Mouse (Mus musculus) thymus, adult 18-20 months (tissue): Measurements from ENCODE around the gene Prkcb.

Experiments used
- DNase-seq, 2 experiments: peaks; one replicate each; pipeline ENCODE4 v3.0.0; 2022; ENCODE audit warnings: mixed read lengths in 2 of 2

Prkcb gene

DNA sequence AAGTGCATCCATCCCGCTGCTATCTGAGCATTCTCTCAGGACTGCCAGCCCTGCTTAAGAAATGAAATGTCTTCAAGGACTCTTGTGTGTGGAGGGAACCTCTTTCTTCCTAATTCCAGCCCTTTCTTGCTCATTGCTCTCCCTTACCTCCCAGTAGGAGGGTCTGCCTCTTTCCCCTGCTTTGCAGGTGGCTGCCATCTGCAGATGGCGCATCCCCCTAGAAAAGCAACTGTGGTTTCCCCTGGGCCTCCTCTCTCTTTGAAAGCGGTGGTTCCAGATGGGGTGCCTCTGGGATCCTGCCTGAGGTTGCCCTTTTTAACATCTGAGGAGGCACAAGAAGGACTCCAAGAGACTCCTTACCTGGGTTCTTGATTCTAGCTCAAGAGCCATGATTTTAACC lies 2.2 kb downstream of the Prkcb start:
- DNase-seq: peak; percentile 65 to 78

DNA sequence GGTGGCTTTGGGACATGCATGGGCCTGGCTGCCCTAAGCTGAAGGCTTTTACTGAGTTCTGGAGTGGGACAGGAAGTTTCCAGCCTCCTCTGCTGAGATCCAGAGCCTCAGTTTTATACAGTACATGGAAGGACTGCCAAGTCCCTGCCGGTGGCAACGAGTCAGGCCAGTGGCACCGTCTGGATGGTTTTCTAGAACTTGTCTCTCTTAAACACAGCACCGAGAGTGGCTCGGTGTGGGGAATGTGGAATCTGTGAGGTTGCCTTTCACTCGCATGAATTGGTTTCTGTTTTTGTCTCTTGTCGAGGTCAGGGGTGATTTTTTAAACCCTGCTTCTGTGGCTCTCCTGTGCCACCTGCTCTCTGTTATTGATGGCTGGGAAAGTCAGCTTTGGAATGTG lies 3.6 kb downstream of the Prkcb start:
- DNase-seq: no peak

DNA sequence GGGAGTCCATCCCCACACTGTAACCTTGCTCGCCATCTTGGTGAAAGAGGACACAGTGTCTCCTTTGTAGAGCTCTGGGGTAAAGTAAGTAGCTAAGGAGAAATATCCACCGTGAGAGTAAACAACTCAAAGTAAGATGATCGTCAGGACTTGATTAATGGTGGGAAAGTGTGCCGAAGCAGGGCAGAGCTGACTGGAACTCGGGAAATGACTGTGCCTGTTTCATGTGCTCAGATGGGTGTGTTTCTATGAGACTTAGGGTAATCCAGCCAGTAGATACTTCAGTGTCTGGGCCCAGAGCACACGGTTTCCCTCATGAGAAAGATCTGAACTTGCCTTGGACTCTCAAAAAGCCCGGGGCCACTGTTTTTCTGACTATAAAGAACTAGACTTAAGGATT lies 5.6 kb downstream of the Prkcb start:
- DNase-seq: no peak

DNA sequence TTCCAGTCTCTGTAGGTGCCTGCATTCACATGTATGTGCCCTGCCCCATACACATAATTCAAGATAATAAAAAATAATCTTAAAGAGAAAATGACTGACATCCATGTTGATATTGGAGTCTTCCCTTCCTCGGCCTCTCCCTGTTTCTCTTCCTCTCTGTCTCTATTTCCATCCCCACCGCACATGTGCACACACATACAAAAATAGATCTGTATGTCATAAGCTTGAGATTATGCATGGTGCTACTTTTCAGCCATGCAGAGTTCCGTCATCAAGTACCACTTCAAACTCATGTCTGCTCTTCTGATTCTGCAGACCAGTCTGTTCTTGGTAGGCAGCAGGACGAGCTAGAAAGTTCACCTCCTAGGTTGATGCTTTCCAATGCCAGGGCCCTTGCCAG lies 6.8 kb downstream of the Prkcb start:
- no peak for DNase-seq

DNA sequence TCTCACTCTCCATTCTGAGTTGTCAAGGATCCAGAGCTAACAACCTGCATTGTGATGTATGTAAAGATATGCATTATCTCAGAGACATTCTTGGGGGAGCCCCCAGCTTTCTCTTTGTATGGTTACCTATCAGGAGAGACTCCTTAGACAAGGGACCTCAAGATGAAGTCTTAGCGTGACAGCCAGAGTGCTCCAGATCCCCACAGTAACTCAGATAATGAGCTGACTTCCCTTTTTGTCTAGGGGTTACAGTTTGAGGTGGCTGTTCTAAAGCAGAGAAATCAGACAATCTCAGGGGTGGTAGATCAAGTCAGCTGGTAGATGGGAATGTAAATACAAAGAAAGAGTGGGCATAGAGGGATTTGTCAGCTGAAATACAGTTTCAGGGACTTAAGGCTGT lies 7.8 kb downstream of the Prkcb start:
- DNase-seq: no peak

DNA sequence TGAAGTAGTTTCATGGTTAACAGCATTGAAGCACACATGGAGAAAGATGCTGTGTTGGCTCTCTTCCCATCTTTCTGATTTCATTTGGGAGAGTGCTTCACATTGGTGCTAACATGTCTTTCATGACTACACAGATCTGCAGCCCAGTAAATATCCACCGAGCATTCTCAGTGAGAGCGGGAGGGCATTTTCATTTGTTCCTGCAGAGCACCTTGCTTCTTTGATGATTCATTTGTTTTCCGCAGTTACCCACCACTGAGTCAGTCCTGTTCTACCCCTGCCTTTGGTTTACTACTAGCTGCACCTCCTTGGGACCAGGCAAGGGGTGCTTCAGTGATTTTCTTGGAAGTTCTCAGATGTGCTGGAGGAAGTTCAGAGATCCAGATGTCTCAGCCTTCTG lies 8.3 kb downstream of the Prkcb start:
- no peak for DNase-seq

DNA sequence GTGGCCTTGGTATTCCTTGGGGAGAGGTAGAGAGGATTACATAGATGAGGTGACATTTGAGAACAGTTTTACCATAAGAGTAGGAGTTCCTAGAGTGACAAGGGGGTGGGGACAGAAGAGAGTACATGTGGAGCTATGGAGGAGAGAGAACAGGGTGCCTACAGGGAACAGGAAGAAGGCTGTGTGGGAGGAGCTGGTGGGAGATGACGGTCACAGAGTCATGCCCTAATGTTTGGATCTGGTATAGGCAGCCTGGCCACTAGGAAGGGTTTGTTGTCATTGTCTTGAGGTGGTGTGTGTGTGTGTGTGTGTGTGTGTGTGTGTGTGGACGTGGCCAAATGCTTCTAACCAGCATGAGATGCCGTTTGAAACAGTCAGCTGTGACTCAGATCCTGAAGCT lies 9.1 kb downstream of the Prkcb start:
- no peak for DNase-seq

DNA sequence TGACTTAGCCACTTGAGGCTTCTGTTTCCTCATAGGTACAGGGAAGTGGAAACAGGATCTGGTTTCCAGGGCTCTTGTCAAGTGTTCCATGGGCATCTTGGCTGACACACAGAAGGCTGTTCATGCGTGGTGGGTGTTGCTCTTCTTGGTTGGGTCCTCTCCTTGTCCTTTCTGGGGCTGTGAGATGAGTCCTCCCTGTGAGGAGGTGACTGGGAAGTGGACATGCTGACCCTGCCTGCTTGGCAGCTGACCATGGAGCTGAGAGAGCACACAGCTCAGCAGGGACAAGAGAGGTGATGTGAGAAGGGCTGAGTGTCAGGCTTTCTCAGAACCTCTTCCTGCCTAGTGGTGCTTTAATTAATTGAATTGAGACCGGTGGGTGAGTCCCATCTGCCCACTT lies 10.2 kb downstream of the Prkcb start:
- no peak for DNase-seq

DNA sequence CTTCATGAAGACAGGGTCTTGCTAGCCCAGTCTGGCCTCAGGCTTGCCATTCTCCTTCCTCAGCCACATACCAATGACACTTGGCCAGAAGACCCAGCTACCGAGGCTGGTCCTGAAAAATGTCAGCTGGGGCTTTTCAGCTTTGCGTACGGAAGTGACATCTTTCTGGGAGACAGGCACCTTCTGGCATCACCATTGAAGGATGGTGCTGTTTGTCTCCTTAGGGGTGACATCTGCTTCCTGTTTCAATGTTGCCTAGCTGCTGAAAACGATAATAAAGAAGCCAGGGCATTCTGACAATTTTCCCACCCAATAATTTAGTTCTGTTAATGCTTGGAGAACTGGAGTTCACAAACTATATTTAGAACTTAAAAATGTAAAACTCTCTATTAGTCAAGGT lies 12.0 kb downstream of the Prkcb start:
- DNase-seq: no peak

DNA sequence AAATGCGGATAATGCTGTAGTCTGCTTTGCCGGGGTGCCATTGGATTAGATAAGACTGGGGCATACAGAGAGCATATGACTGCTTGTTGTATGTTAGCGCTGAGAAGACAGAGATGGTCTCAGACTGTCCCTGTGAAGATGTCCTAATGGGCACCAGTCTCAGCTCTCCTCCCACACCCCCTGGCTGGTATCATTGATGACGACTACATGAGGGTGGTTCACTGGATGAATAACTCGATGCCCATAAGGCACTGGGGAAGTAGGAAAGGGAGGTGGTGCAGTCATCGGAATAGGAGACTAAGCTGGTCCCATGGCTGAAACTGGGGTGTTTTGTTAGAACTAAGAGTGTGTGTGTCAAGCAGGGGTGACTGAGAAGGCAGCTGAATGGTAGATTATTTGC lies 14.0 kb downstream of the Prkcb start:
- DNase-seq: no peak

DNA sequence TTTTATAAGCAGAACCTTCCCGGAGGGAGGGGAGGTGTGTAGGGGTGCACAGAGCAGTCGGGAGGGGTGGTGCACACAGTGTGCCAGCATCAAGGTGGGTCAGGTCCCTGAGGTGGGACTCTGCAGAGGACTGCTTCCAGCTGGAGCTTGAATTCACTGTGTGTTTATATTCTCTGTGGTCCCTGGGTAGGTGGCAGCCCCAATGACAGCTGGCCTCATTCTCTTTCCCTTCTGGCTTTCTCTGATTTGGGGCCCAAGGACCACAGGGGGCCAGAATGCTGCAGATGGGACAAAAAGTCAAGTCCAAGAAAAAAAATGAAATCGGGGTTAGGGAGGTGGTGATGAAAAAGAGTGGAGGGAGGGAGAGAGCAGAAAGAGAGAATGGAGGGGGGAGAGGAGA lies 15.4 kb downstream of the Prkcb start:
- DNase-seq: no peak

DNA sequence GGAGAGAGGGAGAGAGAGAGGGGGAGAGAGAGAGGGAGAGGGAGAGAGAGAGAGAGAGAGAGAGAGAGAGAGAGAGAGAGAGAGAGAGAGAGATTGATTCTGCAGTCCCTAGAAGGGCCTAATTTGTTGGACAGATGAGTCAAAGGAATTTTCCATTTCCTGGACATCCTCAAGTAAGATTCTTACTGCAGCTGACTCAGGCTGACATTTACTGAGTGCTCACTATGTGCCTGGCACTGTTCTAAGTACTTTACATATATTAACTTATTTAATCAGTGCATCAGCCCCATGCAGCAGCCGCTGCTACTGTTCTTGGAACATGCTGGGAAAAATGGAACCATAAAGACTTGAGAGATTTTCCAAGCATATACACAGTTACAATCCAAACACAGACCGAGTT lies 16.0 kb downstream of the Prkcb start:
- DNase-seq: no peak

DNA sequence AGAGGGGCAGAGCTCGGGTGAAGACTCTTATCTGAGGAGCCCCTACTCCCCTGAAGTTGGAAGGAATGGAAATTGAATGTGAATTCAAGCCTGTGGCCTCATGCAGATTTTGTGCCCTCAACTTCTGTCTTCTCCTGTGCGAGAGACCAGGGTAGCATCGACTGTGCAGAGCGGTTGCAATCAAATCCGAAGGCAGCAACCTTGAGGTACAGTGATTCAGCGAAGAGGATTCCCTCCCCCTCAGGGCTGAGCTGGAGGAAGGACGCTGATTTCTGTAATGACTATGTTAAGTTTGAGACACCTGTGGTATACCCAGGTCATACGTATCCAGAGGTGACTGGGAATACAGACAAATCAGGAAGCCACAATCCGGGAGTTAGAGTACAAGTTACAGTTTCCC lies 18.7 kb downstream of the Prkcb start:
- DNase-seq: no peak

DNA sequence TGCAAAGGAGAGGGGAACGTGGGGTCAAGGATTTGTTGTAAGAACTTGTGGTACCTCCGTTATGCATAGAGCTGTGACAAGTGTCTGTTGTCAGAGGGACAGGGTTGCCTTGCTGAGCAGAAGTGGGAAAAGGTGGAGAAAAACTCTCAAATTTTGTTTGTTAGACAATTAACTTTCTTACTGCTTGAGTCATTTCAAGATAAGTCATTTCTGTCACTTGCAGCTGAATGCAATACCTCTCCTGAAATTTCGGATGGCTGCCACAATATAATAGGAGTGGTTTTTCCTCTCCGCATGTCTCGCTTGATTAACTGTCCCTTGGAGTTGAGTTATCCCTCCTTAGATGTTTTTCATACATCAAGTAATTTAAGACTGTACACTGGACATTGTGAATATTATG lies 20.1 kb downstream of the Prkcb start:
- DNase-seq: no peak

DNA sequence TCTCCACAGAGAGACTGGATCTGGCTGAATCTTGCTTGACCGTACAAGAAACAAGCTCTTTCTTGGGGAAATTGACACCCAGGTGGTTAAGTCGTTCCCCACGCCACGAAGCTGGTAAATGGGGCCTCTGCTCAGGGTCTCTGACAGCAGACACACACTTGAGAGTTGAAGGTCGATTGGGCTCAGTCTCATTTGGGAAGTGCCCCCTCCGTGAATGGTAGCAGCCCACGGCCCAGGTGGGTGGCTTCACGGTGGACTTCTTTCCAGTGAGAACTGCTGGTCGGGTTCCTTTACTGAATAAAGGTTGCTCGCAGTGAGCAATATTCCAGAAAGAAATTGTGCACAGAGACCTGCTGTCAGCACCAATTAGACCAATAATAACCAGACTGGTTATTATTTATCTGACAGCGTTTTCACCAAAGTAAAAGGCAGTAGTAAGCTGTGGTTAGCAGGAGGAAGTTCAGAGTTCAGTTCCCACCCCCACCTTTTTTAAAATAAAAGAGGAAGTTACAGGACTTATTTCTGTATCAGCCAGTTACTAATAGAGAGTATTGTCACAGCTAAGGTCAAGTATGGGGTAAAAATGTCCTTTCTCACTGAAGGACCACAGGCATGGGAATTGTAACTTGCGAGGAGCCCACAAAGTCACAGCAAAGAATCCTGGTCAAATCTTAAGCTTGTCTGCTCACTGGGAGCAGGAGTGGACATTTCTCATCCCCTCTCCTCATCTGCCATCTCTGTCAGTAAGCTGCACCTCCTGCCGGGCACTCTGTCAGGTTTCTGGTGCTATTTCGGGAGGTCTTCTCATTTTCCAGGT lies 21.6 kb downstream of the Prkcb start:
- no peak for DNase-seq

DNA sequence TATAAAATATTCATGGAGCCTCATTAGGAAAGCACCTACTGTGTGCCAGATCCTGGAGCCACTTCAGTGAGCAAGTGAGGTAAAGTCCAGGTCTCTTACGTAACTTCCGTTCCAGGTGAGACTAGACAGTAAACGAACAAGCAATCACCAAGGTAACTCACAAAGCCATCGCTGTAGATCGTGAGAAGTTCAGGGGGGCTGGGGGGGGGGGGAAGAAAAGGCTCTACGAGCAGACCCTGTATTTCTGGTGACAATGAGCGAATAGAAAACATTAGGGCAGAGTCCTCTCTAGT lies 22.1 kb downstream of the Prkcb start:
- no peak for DNase-seq

DNA sequence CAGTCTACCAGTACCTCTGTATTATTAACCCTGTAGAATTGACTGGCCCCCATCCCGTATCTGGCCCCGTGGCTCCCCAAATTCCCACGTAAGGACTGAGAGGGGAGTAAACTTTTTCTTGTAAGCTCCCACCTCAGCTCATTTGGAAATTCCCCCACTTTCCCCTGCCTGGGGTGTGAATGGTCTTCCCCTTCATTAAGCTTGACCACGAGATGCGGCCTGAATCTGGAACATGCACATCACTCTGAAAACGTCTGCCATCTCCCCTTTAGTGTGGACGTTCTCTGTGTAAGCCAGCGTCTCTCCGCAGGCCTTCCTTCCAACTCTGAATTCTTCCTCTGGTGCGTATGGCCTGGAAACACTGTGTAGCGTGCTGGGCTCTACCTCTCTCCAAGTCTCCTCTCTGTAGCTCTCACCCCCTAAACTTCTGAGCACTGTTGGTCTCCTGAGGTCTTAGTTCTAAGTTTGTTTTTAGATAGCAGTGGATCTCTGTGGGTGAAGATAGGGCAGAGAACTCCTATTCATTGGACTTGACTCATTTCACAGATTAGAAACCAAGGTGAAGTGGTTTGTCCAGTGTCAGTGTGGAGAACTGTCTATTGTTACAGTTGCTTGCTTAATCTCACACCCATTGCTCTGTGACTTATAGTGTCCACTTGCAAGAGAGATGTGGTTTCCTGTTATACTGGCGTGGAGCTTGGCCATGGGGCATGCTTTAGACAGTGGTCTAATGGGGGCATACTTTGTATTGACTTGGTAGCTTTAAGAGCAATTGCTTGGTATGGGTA lies 25.3 kb downstream of the Prkcb start:
- no peak for DNase-seq

DNA sequence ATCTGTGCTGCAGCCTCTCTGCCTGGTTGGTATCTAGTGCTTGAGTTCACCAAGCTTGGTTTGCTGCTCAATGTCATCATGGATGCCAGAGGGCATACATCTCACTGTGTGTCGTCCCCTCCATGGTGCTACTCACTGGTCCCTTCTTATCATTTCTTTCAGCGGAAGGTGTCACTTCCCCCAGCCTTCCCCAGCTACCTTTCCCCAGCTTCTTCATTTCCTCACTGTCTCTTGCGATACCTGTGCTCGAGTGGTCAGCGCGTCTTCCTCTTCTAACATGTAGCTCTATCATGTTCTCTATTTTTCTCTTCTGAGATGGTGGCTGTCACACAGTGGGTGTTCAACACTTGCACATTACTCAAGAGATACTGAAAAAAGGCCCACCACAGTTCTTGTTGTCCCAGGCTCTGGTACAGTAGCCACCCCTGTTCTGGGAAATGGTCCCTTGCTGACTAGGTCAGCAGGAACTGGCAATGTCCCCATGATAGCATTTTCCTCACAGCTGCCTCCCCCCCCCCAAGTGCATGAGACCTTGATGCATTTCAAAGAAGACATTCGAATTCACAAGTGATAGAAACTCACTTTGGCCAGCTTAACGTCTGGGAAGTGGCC lies 27.3 kb downstream of the Prkcb start:
- DNase-seq: no peak

DNA sequence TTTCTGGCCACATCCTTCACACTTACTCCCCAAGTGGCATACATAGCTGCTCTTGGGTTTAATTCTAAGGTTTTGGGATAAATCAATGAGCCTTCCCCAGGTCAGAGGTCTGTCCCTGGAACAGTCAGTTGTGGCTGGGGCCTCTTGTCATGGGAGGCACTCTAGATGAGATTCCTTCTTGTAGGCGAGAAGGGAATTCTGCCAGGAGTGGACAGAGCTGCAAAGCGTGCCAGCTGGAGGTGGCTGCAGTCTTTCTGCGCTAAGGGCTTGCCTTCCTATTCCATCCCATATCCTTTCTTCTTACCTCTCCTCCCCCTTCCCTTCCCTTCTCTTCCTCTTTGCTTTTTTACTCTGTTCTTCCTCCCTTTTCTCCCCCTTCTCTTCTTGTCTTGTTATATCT lies 28.1 kb downstream of the Prkcb start:
- DNase-seq: no peak

DNA sequence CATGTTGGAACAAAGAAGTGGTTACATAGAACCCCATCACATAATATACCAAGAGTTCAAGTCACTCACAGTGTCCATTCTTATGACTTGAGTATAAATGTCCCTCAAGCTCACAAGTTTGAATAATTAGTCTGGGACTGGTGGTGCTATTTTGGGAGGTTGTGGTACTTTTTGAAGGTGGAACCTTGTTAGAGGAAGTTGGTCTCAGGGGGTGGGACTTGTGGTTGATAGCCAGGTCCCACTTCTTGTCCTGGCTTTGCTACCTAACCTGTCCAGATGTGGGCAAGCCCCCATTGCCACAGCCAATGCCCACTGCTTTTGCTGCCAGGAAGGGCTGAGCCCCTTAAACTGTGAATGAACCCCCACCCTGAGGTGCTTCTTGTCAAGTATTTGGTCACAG lies 28.9 kb downstream of the Prkcb start:
- no peak for DNase-seq

DNA sequence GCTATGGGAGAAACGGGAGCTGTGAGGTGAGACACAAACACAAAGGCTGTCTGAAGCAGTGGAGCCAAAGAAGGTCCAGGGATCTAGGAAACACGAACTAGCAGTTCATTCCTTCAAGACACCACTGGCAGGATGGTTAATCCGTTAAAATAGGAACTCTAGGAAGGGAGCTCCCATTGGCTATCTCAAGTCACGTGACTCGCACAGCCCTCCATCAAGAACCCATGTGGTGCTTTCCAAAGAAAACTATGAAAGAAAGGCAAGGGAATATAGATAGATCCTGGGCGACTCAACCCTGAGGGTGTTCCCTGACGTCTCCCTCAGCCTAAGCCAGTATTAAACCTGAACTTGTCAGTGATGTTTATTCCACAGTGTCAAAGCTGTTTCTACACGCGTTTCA lies 31.0 kb downstream of the Prkcb start:
- no peak for DNase-seq

DNA sequence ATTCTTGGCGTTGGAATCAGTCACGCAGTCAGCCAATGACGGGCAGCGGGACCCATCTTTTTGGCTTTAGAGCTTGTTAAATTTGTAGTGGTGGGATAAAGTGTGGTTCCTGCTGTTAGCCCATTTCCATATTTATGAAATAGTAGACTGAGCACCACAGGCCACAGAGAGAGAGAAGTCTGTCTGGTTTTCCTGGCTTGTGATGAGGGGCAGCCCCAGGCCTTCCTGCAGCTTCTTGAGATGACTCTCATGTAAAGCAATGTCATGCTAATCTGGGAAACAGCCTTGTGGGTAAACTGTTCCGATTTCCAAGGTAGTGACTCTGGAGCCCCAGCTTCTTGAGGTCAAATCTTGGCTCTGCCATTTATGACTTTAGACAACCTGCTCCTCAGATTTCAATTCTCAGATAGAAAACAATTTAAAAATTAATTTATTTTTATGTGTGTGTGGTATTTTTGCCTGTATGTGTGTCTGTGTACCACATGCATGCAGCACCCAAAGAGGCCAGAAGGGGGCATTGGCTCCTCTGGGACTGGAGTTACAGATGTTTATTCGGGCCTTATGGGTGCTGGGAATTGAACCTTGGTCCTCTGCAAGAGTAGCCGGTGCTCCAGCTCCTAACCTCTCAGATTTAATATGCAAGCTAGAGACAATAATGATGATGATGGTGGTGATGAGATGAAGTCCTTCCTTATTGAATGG lies 32.4 kb downstream of the Prkcb start:
- DNase-seq: no peak

DNA sequence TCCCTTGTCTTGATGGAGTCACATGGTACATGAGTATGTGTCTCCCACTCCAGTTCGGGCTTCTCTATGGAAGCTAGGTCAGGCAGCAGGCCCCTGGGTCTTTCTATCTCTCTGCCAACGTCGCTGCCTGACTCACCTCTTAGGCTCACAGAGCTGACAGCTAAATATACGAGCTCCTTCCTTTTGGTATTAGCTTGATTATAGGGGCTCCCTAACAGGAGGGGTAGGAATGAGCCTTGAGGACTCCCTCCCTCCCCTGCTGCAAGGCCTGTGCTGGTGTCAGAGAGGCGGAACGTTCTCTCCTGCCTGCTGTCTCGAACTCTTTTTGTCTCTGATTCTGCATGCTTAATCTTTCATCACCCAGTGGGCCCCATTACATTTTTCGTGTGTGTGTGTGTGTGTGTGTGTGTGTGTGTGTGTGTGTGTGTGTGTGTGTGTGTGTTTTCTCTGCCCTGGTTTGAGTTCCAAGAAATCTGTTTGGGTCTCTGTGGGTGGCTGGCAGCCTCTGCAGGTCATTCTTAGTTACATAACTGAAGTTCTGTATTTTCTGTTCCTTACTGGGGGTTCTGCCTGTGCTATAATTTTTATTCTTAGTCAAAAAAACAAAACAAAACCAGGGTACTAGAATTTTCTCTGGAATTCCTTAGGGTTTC lies 33.6 kb downstream of the Prkcb start:
- no peak for DNase-seq
